Mouse (Mus musculus): ENCODE measurements at regions not wholly inside any gene's neighbourhood (a gene's known extent, or its start where the extent isn't known, plus 50 kb on each side); places are given as distances from the start of the nearest gene placed in this dataset.

DNA sequence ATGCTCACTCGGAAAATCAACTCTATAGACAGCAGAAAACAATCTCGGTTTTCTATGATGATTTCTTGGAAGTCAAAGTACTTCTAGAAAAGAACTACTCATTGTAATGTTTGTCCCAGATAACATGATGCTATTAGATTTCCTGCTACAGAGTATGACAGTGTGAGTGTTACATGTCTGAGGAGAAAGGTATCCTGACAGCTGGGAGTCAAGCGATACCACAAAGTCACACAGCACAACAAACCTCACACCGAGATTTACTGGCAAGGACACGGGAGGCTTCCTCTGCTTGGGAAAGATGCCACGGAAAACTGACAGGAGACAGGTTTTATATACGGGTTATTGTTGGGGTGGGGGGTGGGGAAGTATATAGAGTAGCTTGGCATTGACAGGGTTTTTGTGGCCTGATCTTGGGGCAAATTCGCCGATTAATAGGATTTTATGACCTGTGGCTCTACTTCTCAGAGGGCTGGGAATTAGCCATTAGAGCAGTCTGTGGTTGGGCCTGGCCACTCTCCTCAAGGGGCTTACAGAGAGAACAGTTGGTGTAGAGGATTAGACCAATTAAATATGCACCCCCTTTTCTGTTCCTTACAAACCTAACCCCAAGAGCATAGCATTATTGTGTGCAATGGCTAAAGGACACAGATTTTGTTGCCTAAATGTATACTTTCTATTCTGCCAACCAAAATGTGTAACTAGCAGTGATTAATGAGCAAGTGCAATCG lies 209.2 kb upstream of the Sfrp2 start:
- DNase-seq, result no peak

DNA sequence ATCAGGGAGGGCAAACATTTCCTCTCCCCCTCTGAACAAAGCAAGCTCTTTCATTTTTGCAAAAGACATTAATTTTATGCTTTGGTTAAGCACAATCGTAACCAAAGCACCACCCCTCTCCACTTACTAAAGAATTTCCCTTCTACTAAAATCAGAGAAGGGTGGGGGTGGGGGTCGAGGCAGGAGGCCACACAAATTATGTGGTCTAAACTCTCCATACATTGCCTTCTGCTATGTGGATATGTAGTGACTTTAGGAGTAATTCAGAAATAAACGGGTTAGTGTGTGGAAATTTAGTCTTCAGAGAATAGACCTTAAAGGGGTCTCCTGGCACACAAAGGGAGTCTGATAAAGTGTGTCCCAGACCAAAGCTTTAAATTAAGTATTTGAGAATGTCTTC lies 204.1 kb upstream of the Sfrp2 start:
- DNase-seq, result no peak

DNA sequence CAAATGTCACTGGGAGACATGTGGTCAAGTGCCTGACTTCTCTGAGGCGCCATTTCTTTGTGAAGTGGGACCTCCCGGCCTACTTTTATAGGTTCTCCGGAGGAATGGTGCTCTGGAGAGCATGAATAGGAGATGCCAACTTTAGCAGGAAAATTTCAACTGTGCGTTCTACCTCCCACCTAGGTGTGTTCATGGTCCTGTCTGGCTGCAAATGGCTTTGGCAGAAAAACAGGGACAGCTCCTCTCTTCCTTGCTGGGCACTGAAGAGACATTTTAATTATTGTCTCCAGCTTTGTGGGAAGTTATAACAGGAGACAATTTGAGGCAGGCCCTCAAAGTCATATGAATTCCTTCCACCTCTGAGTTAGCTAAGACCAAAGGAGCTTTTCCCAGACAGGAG lies 190.6 kb upstream of the Sfrp2 start:
- DNase-seq, result no peak

DNA sequence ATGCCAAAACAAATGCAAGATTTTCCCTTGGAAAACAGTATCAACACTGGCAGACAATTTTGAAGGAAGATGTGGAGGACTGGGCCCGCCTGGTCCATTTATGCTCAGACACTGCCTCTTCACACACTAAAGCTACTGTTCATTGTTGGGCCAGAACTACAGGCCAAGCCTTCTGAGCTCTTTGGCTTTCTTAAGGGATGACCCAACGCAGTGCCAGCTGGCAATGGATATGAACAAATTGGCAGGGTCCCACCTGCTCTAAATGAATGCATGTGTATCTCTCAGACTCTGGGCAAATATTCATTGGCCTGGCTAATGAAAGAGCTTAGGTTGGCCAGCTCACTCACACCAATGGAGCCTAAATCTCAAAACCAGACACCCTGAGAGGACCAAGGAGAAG lies 190.0 kb upstream of the Sfrp2 start:
- no peak for DNase-seq

DNA sequence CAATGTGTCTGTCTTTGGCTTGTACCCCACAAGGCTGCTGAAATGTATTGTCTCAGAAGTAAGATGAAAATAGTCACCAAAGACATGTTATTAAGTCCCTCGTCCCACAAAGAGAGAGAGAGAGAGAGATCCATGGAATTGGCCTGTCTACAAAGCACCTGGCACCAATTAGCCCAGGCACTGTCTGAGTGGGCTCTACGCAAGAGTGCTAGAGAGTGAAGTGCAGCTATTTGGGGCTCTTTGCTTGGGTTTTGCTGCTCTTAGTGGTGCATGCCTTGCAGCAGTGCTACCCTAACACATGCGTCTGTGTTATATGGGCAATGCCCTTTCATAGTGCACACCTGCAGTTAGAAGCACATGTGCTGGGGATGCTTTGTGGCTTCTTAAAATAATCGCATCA lies 185.4 kb upstream of the Sfrp2 start:
- no peak for DNase-seq

DNA sequence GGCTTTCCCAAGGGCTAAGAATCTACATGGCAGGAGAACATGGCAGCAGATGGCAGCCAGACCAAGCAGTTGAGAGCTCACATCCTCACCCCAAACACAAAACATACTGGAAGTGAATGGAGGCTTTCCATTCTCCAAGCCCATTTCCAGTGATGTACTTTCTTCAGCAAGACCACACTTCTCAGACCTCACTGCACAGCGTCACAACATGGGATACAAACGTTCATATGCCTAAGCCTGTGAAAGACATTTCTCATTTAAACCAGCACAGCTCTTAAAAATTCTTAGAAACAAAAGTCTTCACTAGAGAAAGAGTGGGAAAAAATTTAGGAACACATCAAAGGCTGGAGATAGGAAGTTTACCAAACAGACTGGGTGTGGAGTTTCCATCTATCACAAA lies 183.9 kb upstream of the Sfrp2 start:
- DNase-seq, result no peak

DNA sequence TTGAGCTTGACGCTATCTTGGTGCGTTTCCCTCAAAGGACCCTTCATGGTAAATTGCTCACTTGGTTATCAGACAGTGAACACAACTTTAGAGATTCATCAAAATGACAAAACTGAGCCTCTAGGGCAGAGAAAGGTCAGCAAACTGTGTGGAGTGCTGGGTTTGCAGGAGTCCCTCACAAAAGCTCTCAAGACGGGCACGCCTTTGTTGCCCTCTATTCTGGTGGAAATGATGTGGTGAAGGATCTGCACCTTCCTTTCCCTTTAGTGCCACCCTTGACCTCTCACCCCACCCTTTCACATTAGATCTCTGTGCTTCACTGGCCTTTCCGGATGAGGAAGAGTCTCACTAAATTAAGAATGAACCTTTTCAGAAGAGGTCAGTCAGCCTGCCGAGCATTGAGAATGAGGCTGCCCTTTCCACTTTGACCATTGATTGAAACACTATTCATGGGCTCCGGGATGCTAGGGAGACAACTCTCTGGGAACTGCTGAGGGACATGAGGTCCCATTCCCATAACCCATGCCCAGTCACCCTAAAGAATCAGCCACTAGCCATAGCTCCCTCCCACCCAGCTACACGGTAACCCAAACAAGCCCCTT lies 182.9 kb upstream of the Sfrp2 start:
- no peak for DNase-seq

DNA sequence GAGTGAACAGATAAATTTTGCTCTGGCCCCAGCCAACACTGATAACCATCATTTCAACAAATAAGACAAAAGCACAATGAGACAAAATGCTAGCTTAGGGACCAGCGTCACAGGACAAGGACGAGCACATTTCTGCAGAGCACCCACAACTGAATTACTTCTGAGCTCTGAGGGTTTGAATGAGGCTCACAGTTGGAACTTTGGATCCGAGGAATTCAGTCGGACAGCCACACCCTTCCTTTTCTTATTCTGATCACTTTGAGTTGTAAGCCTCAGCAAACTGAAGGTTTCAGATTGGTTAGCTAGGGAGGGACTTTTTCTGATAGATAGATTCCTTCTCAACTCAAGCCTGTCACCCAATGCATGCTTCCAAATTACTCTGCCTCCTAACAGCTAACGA lies 180.0 kb upstream of the Sfrp2 start:
- no peak for DNase-seq

DNA sequence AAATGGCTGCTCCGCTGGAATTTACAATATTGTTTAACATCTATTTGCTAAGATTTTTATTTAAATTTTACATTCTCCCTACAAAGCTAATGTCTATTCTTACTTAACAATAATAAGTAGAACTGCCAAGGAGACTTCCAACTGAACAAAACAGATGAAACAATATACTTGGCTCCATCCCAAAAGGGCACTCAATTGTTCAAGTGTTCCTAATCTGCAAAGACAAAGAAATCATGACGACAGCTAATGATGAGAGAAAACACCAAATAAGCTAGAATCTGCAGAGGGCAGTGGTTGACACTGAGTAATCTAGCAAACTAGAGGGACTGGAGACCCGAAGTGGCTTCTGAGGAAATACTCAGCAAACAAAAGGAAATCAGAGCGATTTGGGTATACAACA lies 179.6 kb upstream of the Sfrp2 start:
- no peak for DNase-seq

DNA sequence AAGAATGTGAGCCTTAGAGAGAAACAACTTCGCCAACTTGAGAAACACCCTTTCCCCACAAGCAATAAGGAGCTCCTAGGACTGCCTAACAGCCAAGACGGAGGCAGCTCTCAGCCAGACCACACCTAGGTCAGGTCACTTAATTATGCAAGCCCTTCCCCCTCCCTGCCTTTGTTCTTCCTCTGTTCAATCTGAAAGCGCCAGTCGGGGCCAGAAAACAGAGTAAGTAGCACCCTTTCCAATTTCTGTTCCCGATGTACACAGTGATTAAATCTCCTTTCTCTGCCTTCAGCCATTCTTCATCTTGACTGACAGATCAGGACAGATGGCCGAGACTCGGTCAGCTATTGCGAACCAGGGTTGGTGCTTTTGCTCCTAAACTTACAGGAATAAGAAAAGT lies 177.0 kb upstream of the Sfrp2 start:
- DNase-seq, result no peak

DNA sequence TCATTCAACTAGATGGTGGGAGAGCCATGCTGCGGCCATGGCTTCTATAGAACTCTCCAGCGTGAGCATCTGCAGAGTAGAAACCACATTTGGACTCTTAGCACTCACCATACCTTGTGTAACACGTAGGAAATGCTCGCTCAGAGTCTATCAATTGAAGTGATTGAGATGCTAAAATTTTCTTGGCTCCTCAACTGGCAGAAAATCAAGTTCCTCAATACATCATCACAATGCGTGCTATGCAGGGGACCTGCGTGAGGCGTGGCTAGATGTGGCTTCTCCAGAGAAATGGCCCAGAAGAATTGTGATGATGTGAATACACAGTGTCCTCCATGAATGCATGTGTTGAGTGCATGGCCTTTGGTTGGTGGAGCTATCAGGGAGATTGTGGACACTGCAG lies 174.9 kb upstream of the Sfrp2 start:
- DNase-seq, result no peak

DNA sequence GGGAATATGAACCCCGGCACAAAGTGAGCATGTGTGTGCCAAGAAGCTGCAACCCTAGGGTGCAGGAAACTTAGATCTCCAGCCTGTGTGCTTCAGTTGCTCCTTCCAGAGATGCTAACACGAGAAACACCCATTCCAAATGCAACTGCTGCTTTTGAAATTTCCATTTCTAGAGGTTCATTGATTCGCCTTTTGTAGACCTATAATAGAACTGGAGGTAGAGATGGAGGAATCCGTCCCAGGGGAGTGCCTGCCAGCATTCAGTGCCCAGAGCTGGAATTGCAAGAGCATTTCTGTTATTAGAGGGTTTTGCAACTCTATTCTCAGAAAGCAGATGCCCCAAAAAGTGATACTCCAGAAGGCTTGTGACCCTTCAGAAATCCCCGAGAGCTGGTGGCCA lies 172.8 kb upstream of the Sfrp2 start:
- no peak for DNase-seq

DNA sequence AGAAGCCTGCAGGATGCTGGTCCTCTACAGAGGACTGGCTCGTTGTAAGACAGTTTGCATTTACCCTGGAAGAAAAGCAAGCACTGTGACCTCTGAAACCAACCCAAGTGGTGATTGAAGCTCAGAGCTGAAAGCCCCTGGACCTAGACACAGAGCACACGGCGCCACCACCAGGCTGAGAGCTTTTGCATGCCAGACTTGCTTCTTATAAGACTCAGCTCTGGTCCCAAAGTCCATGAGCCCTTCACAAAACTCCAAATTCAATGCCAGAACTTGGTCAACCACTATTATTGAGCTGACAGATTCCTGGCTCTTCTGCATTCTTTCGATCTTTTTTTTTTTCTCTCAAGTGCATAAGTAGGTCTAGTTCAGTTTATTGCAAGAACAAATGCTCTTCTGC lies 164.6 kb upstream of the Sfrp2 start:
- no peak for DNase-seq

DNA sequence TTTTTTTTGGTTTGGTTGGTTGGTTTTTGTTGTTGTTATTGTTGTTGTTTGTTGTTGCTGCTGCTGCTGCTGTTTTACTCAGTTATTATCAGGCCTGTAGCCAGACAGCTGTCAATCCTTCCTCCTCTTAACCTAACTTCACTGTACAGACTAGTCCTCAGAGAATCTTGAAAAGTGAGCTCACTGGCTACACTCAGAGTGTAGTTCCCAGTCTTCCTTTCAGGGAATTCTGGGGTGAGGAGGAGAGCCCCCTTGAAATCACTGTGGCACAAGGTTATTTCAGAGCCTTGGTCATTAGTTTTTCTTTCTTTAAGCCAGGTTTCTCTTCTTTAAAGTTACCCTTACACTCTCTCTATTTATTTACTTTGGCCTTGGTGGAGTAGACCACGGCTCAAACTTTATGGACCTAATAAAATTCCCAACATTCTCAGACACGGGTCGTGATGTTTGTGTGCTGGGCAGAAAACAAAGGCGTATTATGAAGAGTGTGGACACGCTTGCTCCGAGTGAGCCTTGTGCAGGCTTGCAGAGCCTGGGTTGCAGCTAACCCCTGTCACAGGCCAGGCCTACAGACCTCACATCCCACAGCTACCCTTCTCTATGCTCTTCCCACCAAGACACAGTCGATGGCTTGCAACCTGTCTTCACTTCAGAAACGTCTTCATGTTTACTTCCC lies 156.9 kb upstream of the Sfrp2 start:
- no peak for DNase-seq

DNA sequence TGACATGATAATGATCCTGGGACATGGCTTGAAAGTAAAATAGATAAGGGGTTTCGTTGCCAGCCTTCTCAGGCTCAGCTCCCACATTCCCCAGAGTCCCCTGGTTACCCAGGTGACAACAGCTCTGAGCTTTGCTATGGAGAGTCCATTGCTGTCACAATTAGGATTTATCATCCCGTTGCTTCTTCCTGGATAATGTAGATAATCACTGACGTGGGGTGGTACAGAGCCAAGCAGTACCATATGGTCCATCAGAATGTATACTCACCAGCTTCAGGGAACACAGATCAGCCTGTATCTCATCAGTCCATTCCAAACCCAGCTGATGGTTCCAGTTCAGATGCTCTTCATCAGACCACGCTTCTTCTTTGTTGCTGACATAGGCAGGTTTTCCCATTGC lies 145.7 kb upstream of the Sfrp2 start:
- no peak for DNase-seq

DNA sequence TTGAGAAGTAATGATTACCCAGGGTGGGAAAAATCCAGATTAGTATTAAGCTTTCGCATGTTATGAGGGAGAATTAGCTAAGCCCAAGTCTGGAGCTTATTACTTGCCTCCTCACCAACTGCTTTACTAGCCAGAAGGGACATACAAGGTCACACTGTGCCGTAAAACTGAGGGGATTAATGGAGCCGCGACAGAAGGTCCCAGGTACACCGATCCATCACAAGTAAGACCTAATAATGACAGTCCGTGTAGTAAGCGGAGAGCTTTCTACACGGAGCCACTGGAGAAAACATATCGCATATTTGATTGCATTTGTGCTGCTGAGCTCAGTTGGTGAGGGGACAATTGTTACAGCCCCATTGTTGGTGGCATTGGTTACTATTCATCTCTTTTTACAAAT lies 133.1 kb upstream of the Sfrp2 start:
- no peak for DNase-seq

DNA sequence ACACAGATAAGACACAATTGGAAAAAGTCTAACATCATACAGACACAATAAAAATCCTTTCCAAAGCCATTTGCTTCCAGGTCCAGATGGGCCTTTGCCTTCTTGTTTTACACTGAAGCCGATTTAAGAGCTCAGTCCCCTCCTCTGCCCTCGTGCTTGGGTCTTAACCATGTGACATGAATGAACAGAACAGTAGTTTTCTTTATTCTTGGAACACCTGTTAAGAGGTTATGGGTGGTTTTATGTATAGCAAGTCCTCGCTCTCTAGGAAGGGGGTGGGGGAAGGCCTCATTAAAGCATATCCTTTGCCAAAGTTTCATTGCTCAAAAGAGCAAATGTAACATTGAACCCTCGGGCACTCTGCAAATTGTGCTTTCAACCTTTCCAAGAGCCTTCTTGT lies 125.7 kb upstream of the Sfrp2 start:
- no peak for DNase-seq

DNA sequence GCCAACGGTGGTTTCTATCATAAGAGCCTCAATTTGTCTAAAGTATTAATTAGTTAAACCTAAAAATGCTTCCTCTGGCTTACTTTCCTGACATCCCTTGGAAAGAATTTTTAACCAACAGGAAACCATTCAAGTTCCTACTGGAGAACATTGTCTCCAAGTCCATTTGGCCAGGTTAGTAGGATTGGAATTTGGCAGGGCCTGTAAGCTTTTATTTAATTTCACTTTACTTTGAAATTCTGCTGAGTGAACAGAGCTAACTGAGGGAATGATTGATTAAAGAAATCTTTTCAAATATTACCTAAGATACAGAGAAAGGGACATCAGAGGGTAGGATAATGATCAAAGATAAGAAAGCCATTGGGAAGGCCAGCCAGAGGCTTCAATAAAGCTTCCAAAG lies 102.4 kb upstream of the Sfrp2 start:
- DNase-seq, result no peak

DNA sequence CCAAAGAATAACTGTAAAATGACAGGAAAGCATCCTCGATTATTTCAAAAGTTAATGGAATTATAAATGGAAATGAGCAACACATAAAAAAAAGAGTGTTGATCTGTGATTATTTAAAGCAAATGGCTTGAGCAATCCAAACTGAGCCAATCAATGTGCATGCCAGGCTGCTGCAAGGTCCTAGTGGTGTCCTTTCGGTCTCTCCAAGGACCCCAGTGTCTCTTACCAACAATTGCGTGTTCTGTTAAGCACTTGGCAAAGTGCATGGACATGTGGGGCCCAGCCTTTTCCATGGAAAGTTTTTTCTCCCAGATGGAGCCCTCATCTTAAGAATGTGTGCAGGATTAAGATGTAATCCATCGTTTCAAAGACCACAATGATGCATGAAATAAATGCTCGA lies 90.0 kb upstream of the Sfrp2 start:
- no peak for DNase-seq

DNA sequence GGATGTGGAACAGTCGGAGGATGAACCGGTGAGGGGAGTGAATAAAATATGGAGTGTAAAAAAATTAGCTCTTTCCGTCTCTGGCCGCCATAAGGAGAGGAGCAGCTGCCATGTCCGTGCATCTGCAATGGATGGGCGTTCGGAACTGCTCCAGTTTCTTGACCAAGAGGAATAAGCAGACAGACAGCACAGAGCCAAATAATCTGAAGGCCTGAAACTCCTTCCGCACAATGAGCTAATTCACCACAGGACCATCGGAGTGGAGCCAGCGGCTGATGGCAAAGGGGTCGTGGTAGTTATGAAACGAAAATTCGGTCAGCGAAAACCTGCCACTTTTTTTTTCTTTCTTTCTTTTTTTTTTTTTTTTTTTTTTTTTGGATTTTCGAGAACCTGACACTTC lies 79.5 kb upstream of the Sfrp2 start:
- no peak for DNase-seq

DNA sequence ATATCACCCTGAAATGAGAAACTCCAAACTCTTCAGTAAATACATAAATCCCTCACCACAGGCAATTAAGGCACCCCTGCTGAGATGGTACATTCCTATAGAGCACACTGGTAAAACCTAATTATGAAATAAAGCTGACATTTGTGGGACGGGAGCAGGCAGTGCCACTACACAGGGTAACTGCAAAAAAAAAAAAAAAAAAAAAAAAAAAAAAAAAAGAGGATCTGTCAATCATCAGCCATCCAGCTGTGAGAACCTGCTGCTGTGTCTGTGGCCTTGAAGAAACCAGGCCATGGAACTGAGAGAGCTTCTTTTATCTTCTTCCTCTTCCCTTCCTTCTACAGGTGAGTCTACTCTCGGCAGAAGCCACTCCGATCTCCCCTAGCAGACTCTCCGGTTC lies 78.6 kb upstream of the Sfrp2 start:
- no peak for DNase-seq

DNA sequence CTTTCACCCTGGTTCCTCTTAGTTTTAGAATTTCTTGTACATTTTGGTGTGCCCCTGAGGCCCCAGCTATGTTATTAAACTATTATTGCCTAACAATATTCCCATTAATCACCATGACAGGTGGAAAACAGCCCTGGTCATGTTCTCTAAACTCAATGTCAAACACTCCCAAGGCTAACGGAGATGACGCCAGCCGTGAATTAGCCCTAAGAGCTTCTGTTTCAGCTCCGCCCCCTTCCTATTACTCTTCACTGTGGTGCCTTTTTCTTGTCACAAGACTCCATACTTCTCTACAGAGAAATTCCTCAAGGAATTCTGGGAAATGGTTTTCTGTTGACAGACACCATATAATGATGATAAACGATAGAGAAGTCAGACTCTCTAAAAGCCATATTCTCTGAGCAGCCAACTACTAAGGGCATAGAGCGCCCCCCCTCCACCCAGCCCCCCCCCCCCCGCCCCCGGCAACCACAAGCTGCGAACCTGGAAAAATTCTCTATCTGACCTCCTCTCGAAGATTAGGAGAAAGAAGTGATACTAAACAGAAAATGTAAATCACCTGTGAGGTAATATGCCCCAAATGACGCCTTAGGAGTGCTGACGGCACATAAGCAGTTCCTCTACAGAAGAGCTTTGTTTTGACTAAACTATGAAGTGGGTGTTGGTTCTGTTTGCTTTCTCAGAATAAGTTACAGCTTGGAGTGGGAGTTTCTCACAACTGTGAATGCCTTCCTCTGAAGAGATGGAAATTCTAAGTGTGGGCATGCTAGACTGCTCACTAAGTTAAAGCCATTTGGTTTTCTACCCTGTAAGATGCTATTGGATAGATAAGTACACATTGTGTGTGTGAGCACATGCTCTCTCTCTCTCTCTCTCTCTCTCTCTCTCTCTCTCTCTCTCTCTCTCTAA lies 76.8 kb upstream of the Sfrp2 start:
- no peak for DNase-seq

DNA sequence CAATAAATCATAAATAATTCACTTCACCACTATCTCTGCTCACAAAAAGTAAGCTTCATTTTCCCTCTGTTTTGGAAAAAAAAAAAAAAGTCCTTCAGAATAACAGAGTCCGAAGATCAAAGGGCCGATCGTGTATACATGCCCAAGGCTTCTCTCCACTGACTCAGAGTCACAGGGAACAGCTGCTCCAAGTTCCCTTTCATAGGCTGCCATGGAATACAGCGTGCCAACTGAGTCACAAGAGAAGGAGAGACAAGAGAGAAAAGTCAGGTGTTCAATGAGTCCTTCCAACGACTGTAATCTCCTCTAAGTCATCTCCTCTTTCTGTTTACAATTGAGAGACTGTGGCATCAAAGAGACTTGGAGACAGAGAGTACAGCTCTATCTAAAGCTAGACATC lies 71.6 kb upstream of the Sfrp2 start:
- DNase-seq, result no peak

DNA sequence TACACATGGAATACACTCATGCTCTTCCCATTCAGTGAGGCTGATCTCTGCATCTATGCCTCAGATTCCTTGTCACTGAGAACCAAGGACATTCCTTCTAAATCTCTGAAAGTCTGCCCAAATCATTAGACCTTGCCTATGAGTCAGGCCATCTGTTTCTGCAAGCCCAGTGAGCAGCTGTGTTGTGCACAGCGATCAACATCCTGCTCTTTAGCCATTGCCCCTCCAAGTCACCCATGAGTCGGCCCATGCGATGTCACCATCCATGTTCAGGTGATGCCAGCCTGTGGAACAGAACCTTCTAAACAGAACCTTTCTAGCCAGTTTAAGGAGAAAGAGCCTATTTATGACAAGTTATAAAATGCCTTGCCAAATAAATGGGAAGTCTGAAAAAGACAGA lies 66.4 kb upstream of the Sfrp2 start:
- DNase-seq, result no peak

Data from right cerebral cortex, postnatal 14 days (tissue).